Mouse (Mus musculus) ES-CJ7 (cell line): ENCODE results near the gene Grk2.
"Not testable (repeated sequence)": the region's sequence is repeated elsewhere in the genome, so short reads cannot be mapped to it uniquely, and the experiment has no call there.

Source experiments
- DNase-seq: peaks from one replicate; pipeline ENCODE4 v3.0.0; 2011; ENCODE audit warnings: low read depth, low spot score

Grk2 gene

DNA sequence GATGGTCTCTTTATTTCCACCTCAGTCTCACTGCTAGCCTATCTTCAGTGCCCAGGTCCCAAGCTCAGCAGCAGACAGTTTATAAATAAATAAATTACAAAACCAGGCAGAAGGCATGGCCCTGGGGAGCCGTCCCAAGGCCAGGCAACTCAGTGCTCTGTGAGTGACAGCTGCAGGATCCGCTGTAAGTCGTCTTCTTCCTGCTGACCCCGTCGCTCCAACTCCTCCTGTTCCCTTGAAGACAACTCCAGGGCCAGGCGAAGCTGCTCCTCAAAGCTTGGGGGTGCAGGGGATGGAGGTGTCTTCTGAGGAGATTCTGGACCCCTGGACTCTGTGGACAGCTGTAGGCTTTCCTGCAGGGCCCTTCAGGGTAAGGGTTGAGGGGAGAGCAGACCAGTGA is 35.8 kb downstream of the Grk2 start:
- DNase-seq = no peak

DNA sequence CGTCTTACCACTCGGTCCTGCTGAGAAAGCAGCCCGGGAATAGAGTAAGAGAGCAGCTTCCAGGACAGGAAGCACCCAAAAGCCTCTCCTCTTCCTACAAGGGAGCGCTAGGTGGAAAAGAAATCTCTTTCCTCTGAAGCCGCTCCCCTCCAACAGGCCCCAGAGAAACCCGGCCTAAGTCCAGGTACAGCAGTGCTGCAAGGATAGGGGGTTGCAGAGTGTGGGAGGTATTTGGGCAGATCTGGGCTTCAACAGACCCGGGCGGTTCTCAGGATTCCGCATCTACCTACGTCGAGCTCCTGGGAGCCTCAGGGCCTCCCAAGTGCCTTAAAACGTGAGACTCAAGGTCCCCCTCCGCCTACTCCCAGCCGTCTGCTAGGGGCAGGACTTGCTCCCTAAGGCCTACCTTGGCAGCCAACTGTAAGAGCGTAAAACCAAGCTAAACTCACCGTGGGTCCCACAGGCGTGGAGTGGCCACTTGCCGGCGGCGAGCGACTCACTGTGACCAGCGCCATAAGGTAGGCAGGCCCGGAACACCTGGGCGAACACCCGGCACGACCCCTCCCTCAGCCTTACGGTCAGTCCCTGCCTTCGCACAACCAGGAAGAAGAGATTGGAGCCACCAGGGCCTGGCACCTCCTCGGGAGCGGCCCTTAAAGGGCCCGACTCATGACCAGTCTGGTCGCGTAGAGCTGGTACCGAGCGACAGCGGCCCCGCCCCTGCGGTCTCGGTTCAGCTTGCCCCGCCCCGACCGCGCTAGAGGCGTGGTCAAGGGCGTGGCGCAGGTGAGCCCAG is 37.3 kb downstream of the Grk2 start, which contains the start of gene Ssh3:
Gene Ssh3 (minus strand): TSS at position 615 of the 796 bp plus-strand sequence.
- peak; percentile 34 for DNase-seq

DNA sequence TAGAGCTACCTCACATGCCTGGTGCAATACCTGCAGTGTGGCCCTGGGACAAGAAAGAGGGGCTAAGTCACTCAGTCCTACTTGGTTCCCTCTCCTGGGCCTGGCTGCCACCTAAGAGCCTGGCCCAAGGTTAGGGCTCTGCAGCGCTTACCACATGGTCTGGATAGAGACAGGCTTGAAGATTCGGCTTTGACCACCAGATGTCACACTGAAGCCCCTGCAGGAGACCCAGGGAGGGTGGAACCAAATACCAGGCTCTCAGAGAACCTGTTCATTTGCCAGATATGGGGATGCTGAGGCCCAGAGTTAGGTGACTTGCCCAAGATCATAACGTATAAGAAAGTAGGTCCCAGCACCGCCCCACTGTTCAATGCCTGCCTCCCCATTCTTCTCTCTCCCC is 40.1 kb downstream of the Grk2 start:
- DNase-seq = peak; percentile 43

DNA sequence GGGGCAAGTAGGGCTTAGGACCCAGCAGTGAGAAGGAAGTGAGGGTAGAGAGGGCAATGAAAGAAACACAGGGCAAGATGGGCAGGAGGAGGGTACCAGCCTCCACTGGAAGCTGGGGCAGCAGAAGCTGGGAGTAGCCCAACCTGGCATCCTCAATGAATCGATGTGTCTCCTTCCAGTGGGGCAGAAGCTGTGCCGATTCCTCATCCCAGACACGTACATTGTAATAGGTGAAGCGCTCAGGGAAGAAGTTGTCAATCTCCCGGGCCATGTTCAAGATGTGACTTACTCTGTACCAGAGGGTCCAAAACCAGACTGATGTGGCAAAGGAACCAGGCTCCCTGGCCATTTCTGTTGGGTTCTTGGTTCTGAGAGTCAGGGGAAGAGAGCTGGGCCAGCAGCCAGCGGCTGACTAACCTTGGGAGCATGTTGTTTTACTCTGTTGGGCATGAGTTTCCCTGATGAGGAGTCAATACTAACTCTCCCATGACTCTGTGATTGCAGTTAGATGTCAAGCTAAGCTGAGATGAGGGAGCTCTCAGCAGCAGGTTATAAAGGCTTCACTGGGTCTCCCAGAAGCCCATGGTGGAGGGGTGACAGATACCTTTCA is 41.7 kb downstream of the Grk2 start:
- no peak for DNase-seq

DNA sequence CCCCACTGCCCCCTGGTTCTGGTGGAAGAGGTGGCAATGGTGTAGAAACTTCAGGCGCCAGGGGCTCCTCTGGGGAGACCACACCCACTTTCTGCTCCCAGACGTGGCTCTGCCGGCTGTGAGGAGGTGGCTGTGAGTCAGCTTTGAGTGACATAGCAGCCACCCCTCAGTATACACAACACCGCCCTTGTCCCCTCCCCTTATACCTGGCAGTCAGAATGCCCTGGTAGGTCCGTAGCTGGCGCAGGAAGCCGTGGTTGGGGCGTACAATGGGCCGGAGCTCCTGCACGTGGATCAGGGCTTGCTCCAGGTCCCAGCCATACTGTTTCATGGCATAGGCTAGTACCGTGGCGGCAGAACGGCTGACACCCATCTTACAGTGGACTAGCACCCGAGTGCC is 42.3 kb downstream of the Grk2 start:
- no peak for DNase-seq

DNA sequence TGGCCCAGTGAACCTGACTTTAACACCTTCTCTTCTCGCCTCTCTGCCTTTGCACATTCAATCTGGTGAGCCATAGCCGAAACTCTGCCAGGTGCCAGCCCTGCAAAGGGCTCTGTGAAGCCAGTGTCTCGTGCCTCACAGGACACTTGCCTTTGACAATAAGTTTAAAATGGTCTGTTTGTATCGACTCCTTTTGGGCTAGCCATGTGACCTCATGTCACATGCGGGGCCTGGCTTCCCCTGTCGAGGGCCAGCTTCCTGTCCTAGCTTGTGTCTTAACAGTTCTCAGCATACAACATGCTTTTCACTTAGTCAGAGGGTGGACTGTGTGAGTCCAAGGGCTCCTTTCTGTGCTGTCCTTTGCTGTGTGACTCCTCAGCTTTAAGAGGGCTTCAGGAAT is 43.3 kb downstream of the Grk2 start:
- DNase-seq = no peak

DNA sequence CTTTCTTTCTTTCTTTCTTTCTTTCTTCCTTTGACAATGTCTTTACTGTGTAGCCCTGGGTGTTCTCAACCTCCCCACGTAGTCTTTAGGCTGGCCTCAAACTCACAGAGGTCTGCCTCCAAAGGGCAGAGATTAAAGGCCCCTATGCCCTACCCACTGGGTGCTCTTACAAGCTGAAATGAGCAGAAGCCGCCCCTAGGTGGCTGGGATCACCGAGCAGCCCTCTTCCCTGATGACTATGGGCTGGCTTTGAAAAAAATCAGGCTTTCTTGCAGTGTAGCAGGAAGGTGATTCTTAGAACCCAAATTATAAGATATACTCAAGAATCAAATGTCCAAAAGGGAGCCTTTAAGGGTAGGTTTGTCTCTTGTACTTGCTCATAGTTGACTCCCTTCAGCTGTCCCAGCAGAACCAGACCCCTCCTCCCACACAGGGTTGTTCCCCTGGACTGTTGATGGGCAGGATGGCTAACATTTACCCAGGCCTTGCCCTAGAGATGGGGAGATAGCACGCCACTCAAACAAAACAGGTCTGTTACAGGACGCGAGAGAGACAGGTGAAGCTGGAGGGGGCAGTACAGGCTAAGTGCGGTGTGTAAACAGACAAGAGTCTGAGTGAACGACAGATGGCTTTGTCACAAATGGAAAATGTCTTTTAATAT is 44.9 kb downstream of the Grk2 start:
- no peak for DNase-seq

DNA sequence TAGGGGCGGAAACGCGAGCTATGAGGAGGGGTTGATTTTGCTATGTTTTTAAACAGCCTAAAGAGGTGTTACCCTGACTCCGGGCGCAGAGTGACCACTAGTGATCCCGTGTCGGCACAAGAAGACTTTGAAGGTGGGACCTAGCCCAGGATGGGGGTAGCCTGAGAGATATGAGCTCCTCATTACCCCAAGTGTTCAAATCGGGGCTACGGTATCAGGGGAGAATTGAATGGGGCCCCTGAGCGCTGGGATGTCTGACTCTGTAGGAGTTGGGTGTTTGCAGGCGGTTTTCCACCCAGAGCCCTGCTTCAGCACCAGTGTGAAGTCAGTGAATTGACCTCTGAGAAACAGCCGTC is 48.1 kb downstream of the Grk2 start:
- DNase-seq = no peak

DNA sequence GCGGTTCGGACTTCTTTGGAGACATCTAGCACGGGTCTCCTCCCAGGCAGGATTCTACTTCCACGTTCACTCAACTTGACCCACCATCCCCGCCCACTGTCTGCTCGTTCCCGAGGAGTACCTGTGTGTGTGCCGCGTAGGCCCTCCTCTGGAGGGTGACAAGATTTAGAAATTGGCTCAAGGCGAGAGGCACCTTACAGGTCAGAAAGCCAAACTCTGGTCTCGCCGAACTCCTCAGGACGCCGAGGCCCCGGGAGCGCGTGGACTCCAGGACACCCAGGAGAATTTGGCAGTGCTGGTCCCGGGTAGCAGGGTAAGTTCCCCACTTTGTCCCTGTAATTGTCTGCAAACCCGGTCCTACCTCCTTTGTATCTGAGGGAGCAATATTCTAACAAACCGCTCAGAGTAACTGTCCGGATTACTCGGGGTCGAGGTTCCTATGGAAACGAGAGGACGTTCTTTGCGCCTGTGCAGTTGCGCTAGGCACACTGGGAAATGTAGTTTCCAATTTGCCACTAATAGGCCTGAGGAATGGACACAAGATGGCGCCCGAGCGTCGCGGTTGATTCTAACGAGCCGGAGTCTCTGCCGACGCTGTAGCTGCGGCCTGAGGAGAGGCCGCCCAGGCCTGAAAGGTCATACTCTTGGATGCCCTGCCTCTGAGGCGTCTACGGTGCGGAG is 48.7 kb downstream of the Grk2 start:
- DNase-seq = peak; percentile 96

DNA sequence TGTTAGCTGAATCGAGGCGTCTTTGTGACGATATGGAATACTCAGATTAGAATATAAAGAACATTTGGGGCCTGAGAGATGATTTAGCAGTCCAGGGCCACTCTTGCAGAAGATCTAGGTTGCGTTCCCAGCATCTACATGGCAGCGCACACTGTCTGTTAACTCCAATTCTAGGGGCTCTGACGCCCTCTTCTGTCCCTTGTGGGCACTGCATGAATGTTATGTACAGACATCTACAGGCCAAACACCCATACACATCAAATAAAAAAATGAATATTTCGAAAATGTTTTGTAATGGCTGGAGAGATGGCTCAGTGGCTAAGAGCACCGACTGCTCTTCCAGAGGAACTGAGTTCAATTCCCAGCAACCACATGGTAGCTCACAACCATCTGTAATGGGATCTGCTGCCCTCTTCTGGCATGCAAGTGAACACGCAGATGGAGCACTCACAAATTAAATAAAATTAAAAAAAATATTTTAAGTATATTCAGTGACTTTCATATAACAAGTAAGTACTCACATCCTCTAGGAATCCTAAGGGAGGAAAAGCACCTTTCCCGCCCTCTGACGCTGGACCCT is 50.3 kb downstream of the Grk2 start:
- peak; percentile 68 for DNase-seq

DNA sequence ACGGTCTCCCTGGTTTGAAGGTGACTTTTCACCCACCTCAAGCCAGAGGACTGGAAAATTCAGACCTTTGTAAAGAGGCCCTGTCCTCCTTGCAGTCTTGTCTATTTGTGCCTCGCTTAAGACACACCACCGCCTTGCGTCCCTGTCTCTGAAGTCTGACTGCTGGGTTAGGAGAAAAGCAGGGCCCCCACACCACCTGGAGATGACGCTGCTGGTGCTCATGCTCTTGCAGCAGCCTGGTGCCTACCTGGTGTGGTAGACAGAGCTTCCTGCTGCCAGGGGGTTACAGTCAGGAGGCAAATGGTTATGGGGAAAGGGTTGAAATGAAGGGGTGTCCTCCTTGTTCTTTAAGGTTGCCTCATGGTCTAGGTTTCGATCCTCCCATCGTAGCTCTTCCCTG is 51.8 kb downstream of the Grk2 start:
- no peak for DNase-seq

DNA sequence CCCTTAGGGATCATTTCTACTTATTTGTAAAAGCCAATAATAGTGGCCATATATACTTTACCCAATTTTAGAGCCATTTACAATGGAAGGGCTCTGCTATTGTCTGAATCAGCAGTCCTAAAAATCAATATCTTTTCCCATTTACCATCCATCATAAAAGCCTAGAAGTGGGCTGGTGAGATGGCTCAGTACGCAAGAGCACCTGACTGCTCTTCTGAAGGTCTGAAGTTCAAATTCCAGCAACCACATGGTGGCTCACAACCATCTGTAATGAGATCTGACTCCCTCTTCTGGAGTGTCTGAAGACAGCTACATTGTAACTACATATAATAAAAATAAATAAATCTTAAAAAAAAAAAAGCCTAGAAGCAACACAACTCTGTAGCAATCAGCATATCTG is 57.3 kb downstream of the Grk2 start:
- DNase-seq = not testable (repeated sequence)

DNA sequence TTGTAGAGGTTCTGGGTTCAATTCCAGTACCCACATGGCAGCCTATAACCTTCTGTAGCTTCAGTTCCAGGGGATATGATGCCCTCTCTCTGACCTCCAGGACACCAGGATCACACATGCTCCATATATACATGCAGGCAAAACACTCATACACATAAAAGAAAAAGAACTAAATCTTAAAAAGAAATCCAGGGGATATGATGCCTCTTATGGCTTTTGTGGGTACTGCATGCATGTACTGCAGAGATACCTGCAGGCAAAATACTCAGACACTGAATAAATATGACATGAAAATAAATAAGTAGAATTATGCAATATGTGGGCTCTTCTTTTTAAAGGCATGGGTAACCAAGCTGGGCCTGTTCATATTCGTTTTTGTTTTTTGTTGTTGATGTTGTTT is 59.0 kb downstream of the Grk2 start:
- DNase-seq = no peak

DNA sequence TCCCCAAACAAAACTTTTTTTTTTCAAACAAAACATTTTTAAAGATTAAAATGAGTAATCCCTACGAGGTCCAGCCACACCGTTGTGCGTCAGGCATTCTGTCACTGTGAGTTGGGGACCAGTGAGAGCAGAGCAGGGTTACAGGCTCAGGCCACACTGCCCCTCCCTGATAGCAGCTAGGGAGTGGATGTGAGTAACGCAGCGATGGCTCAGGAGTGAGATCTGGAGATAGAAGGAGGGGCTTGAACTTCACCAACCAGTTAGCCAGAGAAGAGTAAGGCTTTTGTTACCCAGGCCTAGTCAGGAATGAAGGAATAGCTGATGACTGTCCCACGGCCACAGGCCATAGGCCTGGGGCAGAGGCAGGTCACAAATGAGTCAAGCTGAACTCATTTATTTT is 61.2 kb downstream of the Grk2 start:
- DNase-seq = no peak

DNA sequence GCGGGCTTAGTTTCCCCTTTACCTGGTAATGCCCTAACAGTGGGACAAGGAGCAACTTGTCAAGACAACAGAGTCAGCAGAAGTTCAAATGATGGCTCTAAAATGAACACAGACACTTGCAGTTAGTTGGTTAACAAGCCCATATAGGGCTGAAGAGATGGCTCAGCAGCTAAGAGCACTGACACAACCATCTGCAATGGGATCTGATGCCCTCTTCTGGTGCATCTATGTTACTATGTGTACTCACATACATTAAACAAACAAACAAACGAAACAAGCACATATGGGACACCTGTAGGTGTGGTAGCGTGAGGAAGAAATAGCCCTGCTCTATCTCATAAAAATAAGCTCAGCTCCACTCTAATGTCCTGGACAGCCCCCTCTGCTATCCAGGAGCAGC is 63.6 kb downstream of the Grk2 start:
- DNase-seq = peak; percentile 43

DNA sequence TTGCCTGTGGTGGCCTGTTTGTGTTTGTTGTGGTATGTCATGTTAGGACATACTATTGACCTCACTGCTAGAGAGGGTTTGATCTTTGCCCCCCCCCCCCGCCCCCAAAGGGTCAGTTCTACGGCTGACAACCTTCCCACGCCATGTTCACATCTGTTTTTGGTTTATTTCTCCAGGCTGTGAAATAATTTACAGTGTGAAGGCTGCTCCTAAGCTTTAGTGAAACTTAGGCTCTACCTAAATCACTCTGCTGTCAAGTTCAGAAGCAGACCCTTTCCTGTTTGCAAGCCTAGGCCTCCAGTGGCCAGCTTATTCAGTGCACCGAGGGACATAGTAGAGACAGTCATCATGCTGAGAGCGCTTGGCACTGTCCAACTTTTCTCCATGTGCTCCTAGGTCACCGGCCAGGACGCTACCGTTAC is 65.8 kb downstream of the Grk2 start:
- no peak for DNase-seq
